In genomic region chr1:65757951-65758350, GRCm38 (mm10) we compare ENCODE assay signal across 18 mouse cellular contexts.
A peak's percentile ranks its signal among the peaks of the same experiment; 100 is the strongest.
DNase-seq lines count a peak whose midpoint lies in the region; ATAC-seq and TF ChIP-seq lines count a peak whose summit lies in the region.
"Had no signal": no experiment of that assay in that cellular context is flagged by ENCODE, and none has a peak within 500 bp of the region (broad histone marks: within the 10 kb centered on the region; RNA-seq: fewer than 3 reads in every experiment).

No protein-coding gene starts in this region.

- intact Hi-C loops in left cerebral cortex, postnatal 4 days (cut with DNase I): no loop called here

- no peak overlapping the region for H3K27ac ChIP-seq in kidney, adult 2 months (ENCODE audit: insufficient read depth, low read depth, low read length)
- H3K27ac ChIP-seq: embryonic facial prominence, embryonic 15.5 days; forebrain, embryonic 10.5 days; hindbrain, embryonic 13.5 days; liver, embryonic 12.5 days; lung, embryonic 15.5 days had no signal

- peak; percentile 41 to 42 for DNase-seq in cerebellum, postnatal 10 days
- DNase-seq in cerebellum, adult 11-12 months: no peak
- DNase-seq in left cerebral cortex, postnatal 4 days: peak; percentile 9
- no peak for DNase-seq in left cerebral cortex, adult 9 months (ENCODE audit: low spot score in 2 of 2)
- DNase-seq in kidney, adult 2 months: peak; percentile 54
- DNase-seq in kidney, postnatal 25 days: peak; percentile 40 to 42
- DNase-seq: adrenal gland, adult 2 months; cerebellum, adult 9-10 months; embryo, embryonic 11 days; gastrocnemius, postnatal 25 days; thymus, postnatal 14 days had no signal

- no peak for TF ChIP-seq POLR2A in kidney, adult 2 months (IDR thresholded peaks at IDR 0.05; ENCODE audit: low read depth, low read length)

- H3K36me3 ChIP-seq in kidney, adult 2 months (ENCODE audit: control insufficient read depth, insufficient read depth, low read length): no peaks in the 10 kb centered on the region
- H3K36me3 ChIP-seq: embryonic facial prominence, embryonic 15.5 days; forebrain, embryonic 10.5 days; hindbrain, embryonic 13.5 days; liver, embryonic 12.5 days; lung, embryonic 15.5 days had no signal

- H3K27me3 ChIP-seq in kidney, adult 2 months (replicated peaks; ENCODE audit: control insufficient read depth, insufficient read depth, low read length): no peaks in the 10 kb centered on the region
- H3K27me3 ChIP-seq: CH12.LX; embryonic facial prominence, embryonic 15.5 days; hindbrain, embryonic 13.5 days; liver, embryonic 12.5 days; lung, embryonic 15.5 days had no signal

- WGBS in kidney, adult 2 months: 43% methylated on average over 2 of the region's 2 CpGs

- no peak for ATAC-seq in frontal cortex, adult (ENCODE audit: low TSS enrichment)
- ATAC-seq: liver, embryonic 12.5 days had no signal

- H3K4me3 ChIP-seq in kidney, adult 2 months (ENCODE audit: insufficient read depth, low read depth, low read length): no peak overlapping the region
- H3K4me3 ChIP-seq: embryonic facial prominence, embryonic 15.5 days; forebrain, embryonic 10.5 days; hindbrain, embryonic 13.5 days; liver, embryonic 12.5 days; lung, embryonic 15.5 days had no signal

- no peaks in the 10 kb centered on the region for H3K4me1 ChIP-seq in kidney, adult 2 months (ENCODE audit: control insufficient read depth, insufficient read depth, low read length)
- H3K4me1 ChIP-seq: embryonic facial prominence, embryonic 15.5 days; forebrain, embryonic 10.5 days; hindbrain, embryonic 13.5 days; liver, embryonic 12.5 days; lung, embryonic 15.5 days had no signal

- no peak for TF ChIP-seq CTCF in kidney, adult 2 months (conservative IDR thresholded peaks at IDR 0.05; ENCODE audit: insufficient read depth, insufficient read length, low read depth, low read length)

Comparison
In these comparisons a context has a peak if more than half of its experiments do, and no peak if none do; other contexts are left out.
1. DNase-seq: peak in cerebellum, postnatal 10 days (2 of 2), left cerebral cortex, postnatal 4 days (single experiment), kidney, adult 2 months (single experiment) and kidney, postnatal 25 days (2 of 2); none in cerebellum, adult 11-12 months (single experiment) and left cerebral cortex, adult 9 months (0 of 2).